Mouse (Mus musculus): ENCODE measurements at regions not wholly inside any gene's neighbourhood (a gene's known extent, or its start where the extent isn't known, plus 50 kb on each side); places are given as distances from the start of the nearest gene placed in this dataset.

DNA sequence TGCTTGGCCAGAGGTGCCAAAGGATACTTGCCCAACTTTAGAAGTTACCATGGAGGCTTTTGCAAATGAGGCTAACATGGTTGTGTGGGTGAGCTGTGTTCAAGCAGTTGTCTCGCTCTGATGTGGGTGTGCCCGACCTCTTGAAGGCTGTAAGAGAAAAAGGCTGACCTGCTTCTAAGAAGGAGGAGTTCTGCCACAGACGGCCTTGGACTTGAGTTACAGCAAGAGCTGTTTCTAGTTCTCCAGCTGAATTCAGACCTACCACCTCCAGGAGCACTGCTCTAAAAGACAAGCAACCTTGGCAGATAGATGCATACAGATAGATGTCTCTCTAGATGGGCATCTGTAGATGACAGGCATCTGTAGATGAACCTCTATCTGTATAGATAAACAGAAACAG, 202.7 kb upstream of the A230072I06Rik start:
- DNase-seq (ENCODE audit: low spot score), result no peak

DNA sequence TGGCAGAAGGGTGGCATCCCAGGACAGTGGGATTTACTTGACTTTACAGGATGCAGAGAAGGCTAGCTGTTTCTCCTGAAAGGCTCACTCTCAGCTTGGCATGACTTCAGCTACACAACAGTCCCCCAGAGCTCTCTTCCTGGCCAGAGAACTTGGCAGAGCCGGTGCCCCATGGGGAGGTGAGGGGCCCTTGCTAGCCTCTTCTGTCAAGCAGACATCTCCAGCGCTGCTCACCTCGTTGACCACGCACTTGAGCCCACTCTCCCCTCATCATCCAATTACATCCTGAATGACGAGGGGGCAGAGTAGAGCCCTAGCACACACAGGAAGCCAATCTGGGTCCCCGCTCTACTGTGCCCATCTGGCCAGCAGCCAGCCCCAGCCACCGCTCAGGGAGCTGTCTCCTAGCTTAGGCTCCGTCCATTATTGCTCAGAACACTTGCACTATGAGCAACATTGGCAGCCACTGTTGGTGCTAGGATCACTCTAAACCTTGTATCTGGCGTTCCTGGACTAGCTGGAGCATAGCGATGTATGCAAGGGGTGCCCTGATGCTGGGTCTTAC, 201.7 kb upstream of the A230072I06Rik start:
- DNase-seq (ENCODE audit: low spot score), result no peak

DNA sequence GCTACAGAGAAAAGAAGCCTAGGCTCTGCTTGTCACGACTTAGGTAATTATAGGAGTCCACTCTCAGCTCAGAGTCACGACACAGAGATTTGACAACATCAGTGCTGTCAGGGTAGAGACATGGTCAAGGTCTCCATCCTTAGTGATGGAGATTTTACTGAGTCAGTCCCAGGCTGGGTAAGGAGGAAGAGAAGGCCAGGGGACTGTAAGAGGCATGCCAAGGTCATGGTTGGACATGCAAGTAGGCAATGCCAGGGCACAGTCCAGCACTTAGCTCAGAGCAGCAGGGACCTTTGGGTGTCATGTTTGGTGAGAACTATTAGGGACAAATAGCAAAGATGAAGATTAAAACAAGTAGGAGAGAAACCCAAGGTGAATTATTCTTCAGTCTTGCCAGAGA, 200.7 kb upstream of the A230072I06Rik start:
- DNase-seq (ENCODE audit: low spot score), result no peak

GRCm38 (mm10) chr8:12078679-12079566, 199.7 kb upstream of the A230072I06Rik start:
- DNase-seq (ENCODE audit: low spot score), result no peak

GRCm38 (mm10) chr8:12081536-12081935, 197.1 kb upstream of the A230072I06Rik start:
- DNase-seq (ENCODE audit: low spot score), result no peak

DNA sequence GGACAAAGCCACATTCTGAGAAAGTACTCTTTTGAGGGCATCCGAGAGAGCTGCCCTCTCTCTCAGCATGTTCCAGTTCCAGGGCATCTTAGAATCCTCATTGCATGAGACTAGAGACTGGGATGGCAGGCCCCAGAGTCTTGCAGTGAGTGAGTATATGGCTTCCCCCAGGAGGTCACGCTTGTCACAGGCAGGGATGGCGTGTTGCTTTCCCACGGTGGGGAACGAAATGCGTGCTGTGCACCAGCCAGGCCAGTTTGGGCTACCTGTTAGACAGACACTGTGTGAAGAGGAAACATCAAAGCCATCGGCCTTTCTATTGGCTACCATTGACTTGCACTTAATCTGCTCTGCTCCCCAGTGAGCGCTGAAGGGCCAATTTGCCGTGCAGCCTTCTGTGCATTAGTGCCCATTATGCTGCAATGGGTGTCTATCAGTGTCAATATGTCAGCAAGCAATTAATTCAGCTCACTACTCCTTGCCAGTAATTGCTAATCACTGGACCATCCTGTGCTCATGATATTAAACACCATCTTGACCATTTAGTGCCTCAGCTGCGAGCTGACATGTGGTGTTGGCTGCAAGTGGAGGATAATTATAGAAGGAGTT, 191.3 kb upstream of the A230072I06Rik start:
- no peak for DNase-seq (ENCODE audit: low spot score)

- peak; percentile 7 for DNase-seq (ENCODE audit: low spot score)
Observed at GRCm38 (mm10) chr8:12100145-12100544, 178.5 kb upstream of the A230072I06Rik start.

GRCm38 (mm10) chr8:12103296-12103695, 175.3 kb upstream of the A230072I06Rik start:
- no peak for DNase-seq (ENCODE audit: low spot score)

GRCm38 (mm10) chr8:12105106-12105901, 173.3 kb upstream of the A230072I06Rik start:
- no peak for DNase-seq (ENCODE audit: low spot score)

DNA sequence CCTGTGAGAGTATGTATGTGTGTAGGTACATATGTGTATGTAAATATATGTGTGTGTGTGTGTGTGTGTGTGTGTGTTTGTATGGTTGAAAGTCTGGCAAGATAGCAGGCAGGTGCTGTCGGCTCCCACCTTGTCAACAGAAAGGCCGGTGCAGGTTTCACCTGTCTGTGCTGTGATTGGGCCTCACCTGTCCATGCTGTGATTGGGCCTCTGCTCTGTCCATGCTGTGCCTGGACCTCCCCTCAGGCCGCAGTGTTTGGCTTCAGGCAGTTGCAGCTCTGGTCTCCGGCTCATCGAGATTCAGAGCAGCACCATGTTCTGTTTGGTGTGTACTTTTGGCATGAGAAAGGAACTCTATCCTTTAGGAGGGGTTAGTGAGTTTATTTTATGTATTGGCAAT, 170.0 kb upstream of the A230072I06Rik start:
- DNase-seq (ENCODE audit: low spot score), result no peak

DNA sequence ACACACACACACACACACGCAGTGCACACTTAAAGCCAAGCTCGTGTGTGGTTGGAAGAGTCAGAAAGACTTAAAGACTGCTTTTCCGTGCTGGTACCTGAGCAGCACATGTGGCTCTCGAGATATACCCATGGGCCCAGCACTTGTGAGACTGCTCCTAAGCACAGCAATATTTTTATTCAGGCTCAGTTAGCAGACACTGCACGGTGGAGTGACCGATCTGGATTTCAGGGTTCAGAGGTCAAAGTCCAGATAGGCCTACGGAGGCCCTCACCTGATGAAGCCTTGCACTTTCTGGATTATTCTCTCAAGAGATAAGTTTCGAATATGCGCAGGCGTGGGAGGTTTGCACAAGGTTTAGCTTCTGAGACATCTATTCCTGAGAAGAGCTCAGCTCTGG, 167.0 kb upstream of the A230072I06Rik start:
- no peak for DNase-seq (ENCODE audit: low spot score)

DNA sequence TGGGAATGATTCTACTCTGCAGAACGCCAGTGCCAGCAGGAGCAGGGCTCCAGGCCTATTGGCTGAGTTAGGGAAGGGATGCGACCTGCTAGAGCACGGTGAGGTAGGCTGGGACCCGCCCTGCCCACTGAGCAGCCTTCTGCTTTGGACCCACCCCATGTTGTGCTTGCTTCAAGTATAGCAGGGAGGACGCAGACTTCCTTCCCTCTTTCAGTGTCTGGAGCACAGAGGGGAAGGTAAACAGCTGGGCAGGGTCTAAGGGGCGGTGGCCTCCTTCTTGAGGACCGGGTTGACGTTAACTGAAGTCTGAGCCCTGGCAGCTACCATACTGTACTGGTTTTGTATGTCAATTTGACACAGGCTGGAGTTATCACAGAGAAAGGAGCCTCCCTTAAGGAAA, 165.6 kb upstream of the A230072I06Rik start:
- no peak for DNase-seq (ENCODE audit: low spot score)

DNA sequence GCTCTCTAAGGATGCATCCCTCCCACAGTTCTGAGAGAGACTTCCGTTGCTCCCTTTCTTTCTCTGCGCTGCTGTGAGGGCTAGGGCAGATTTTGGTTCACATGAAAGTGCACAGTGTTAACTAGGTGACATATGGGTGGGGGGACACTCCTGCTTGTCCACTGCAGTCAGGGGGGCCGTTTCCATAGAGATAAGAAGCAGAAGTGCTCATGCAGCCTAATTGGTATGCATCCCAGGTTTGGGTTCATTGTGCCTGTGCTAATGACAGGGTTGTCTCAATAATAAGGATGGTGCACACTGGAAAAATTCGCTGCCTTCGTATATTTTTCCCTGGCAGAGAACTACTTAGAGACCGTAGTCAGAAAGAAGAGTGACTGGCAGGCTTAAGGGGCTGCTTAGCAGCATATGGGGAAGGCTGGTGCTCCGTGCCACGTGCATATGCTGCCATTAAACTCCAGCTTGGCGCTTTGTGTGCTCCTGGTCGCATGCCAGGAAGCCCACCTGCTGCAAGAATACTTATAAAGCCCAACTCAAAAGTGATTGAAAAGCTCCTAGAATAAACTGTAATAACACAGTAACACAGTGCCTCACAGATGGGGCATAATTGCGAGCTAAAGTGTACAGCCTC, 152.1 kb upstream of the A230072I06Rik start:
- no peak for DNase-seq (ENCODE audit: low spot score)

DNA sequence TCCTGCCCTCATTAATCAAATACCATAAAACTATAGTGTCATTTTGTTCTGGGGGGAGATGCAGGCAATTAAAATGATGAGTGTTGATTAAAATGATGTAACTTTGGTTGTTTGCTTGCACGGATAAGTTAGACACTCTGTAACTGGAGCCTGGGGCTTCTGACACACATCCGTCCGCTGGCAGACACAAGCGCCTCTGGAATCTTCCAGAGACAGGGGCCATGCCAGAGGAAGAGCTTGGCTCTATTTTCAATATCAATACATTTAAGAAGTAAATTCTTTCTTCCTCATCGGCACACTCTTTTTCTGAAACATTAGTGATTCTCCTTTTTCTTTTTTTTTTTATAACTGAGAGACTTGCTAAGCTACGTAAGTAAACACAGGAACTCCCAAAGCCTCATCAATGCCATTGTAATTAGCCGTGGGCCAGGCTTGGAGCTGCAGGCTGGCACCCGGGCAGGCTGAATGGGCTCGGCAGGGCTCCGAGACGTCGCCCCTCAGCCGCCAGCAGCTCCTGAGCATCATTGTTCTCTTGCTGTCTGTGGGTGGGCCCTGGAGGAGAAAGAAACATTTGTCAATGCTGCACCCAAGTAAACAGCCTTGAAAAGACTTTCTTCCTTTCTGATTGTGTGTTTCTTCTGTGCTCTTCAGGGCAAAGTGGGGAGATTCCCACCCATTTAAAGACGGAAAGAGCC, 151.4 kb upstream of the A230072I06Rik start:
- no peak for DNase-seq (ENCODE audit: low spot score)

DNA sequence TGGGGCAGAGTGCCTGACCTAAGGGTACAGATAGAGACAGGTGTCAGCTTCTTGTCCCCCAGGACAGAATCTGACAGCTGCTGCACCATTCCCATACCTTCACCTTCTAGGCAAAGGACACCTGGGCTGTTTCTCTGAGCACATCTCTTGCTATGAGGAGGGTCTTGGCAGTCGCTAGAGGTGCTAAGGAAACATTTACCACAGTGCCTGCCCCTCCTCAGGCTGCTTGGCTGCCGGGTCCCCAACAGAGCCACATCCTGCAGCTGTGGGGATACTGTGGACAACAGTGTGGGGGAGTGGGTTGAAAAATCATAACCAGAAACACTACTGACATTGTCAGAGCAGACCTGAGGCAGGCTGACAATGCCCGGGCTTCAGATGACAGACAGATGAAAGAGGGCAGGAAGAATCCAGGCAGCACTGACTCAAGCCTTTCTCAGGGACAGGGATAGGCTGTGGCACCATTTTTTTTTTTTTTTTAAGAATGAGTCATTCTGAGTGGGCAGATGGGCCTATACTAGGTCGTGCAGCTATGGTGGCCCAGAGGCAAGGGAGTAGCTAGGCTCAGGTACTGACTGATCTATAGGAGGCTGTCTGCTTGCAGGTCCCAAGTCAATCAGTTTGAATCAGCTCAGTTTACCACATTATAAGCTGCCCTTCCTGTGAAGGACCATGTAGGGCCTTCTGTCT, 150.7 kb upstream of the A230072I06Rik start:
- no peak for DNase-seq (ENCODE audit: low spot score)

DNA sequence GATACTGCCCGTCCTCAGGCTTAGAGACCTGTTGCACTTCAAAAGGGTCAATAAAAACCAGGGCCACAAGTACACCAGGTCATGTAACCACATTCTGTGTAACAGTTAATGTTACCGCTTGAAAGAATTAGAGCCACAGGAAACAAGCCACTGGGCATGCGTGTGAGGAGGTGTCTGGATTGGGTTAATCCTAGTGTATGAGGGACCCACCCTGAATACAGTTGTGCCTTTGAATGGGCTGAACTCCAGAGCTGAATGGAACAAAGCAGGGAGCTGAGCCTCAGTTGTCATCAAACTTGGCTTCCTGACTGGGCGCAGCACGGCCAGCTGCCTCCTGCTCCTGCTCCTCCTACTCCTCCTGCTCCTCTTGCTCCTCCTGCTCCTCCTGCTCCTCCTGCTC, 148.0 kb upstream of the A230072I06Rik start:
- DNase-seq (ENCODE audit: low spot score), result no peak

GRCm38 (mm10) chr8:12134200-12134599, 144.4 kb upstream of the A230072I06Rik start:
- no peak for DNase-seq (ENCODE audit: low spot score)

- DNase-seq (ENCODE audit: low spot score), result no peak
Observed at GRCm38 (mm10) chr8:12135392-12136177, 143.0 kb upstream of the A230072I06Rik start.

GRCm38 (mm10) chr8:12136178-12136455, 142.5 kb upstream of the A230072I06Rik start:
- DNase-seq (ENCODE audit: low spot score), result no peak

DNA sequence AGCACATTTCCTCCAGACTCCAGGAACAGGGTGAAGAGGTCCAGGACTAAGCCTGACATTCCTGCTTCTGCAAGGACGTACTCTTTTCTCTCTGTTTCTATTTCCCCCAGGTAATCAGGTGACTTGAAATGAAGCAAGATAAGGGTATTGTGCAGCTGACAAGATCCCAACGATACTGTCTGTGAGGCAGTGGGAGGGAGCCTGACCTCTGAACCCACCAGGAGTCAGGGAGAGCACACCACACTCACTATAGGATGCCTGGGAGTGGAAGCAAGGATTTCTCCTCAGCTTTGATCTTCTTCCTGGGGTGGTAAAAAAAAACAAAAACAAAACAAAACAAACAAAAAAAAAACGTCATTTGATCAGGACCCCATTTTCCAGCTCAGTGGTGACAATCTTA, 141.1 kb upstream of the A230072I06Rik start:
- DNase-seq (ENCODE audit: low spot score), result no peak
